Mouse (Mus musculus): ENCODE data around the gene Pcx.

DNA sequence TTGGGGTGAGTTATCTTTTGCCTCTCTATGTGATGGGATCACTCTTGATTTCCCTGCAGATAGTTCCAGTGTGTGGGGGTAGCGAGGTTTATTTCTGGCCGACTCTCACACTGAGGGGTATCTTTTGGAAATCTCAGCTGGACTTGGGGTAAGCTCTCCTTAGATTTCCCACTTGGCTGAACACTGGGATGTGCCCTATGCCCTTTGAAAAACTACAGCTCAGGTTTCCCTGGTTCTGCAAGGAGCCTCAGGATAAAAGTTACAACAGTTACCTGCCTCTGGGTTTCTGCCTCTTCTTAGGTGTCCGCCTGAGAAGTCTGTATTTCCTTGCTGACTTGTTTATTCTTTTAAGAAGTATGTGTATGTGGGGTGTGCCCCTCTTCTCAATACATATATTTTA lies 30.7 kb downstream of the Pcx start:
- no peak for TF ChIP-seq GATA1 (IDR thresholded peaks at IDR 0.05; ENCODE audit: borderline replicate concordance, low read length)
- no peak for TF ChIP-seq FLI1 (IDR thresholded peaks at IDR 0.05; ENCODE audit: low read length)

All from megakaryocyte, embryonic 14.5 days (primary cell).